Mouse (Mus musculus): ENCODE measurements around the gene Mapk1ip1. TPM values are rescaled to one million over a fixed set of nuclear protein-coding genes. Genes with fewer than 3 reads are reported as not detected.

Mapk1ip1 gene
- polyA plus RNA-seq, 1 experiment from 2014 or later, result 16.0 TPM

DNA sequence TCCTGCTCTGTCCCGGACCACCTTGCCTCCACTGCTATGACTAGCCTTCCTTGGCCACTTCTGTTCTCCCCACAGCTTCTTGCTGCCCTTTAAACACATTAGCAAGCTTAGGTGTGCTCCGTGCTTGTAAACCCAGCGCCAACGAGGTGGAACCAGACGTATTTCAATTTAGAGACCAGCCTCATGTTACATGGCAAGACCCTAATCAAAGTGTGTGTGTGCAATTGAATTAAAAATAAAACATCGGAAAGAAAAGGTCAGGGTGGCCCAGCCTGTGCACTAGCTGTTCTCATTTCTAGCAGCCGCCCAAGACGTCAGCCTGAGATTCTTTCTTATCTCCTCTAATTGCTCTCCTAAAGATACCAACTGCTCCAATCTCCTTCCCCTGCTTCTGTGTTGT is 962 bp downstream of the Mapk1ip1 start:
- no peaks in the 10 kb centered on the region for H3K9me3 ChIP-seq (ENCODE audit: control insufficient read depth, low read length)
- H3K36me3 ChIP-seq (ENCODE audit: control insufficient read depth, insufficient read depth, low read length), result no peaks in the 10 kb centered on the region
- H3K27ac ChIP-seq (ENCODE audit: low read depth, low read length), result no peak overlapping the region
- H3K27me3 ChIP-seq (ENCODE audit: control insufficient read depth, insufficient read depth, low read length), result no peaks in the 10 kb centered on the region
- peak overlapping the region; percentile 80; the same call in 1 of the 2 replicates for H3K4me3 ChIP-seq (ENCODE audit: low read depth, low read length)
- DNase-seq (ENCODE audit: low spot score) (no peak), ATAC-seq (ENCODE audit: insufficient read depth, low FRiP score, low TSS enrichment) (no peak)
- peak overlapping the region; percentile 74 for H3K4me2 ChIP-seq (ENCODE audit: low read depth)
- 52% methylated on average over 8 of the region's 8 CpGs for WGBS
- peaks cover 29% of the 10 kb centered on the region for H3K4me1 ChIP-seq (ENCODE audit: control insufficient read depth, insufficient read depth, low read length)
- 0 out of 2 replicates have a peak overlapping the region, but pooled peaks have one; percentile 23 for H3K9ac ChIP-seq (ENCODE audit: low read length)

GRCm38 (mm10) chr7:138843421-138843820 is 2.7 kb downstream of the Mapk1ip1 start:
- Histone ChIP-seq H3K9me3 (ENCODE audit: control insufficient read depth, low read length) (no peaks in the 10 kb centered on the region), H3K4me3 (ENCODE audit: low read depth, low read length) (no peak overlapping the region), H3K9ac (ENCODE audit: low read length) (no peak overlapping the region), H3K4me1 (ENCODE audit: control insufficient read depth, insufficient read depth, low read length) (peaks cover 27% of the 10 kb centered on the region), H3K4me2 (ENCODE audit: low read depth) (no peak overlapping the region), H3K36me3 (ENCODE audit: control insufficient read depth, insufficient read depth, low read length) (no peaks in the 10 kb centered on the region), H3K27ac (ENCODE audit: low read depth, low read length) (no peak overlapping the region), H3K27me3 (ENCODE audit: control insufficient read depth, insufficient read depth, low read length) (no peaks in the 10 kb centered on the region)
- ATAC-seq (ENCODE audit: insufficient read depth, low FRiP score, low TSS enrichment) (no peak), DNase-seq (ENCODE audit: low spot score) (no peak)
- WGBS, result 93% methylated on average over 4 of the region's 4 CpGs

- Histone ChIP-seq H3K27me3 (ENCODE audit: control insufficient read depth, insufficient read depth, low read length) (no peaks in the 10 kb centered on the region), H3K36me3 (ENCODE audit: control insufficient read depth, insufficient read depth, low read length) (no peaks in the 10 kb centered on the region), H3K4me2 (ENCODE audit: low read depth) (no peak overlapping the region), H3K9ac (ENCODE audit: low read length) (no peak overlapping the region), H3K9me3 (ENCODE audit: control insufficient read depth, low read length) (no peaks in the 10 kb centered on the region), H3K4me1 (ENCODE audit: control insufficient read depth, insufficient read depth, low read length) (peaks cover 16% of the 10 kb centered on the region), H3K27ac (ENCODE audit: low read depth, low read length) (no peak overlapping the region), H3K4me3 (ENCODE audit: low read depth, low read length) (no peak overlapping the region)
- WGBS, result 73% methylated on average over 3 of the region's 3 CpGs
- DNase-seq (ENCODE audit: low spot score) (peak; percentile 36), ATAC-seq (ENCODE audit: insufficient read depth, low FRiP score, low TSS enrichment) (no peak)
These were observed 4.5 kb downstream of the Mapk1ip1 start for GRCm38 (mm10) chr7:138841436-138842151.

DNA sequence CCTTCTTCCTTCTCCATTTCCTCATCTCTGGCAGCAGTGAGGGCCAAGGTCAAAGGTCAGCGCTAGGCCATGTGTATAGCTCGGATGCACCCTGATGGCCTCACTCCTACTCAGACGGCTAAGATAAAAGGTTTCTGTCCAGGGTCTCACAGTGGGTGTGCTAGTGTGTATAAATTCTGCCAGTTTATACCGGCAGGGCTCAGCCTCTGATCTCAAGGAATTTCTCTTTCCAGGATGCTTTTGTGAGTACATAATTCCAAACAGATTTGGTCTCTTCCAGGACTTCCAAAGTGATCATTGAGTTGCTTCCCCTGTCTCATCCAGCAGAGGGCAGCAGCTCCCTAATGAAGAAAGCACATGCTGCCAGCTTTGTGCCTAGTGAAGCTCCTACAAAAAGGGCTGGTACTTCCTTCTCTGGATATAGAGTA is 5.5 kb downstream of the Mapk1ip1 start:
- Histone ChIP-seq H3K27ac (ENCODE audit: low read depth, low read length) (no peak overlapping the region), H3K9me3 (ENCODE audit: control insufficient read depth, low read length) (no peaks in the 10 kb centered on the region), H3K4me2 (ENCODE audit: low read depth) (no peak overlapping the region), H3K4me1 (ENCODE audit: control insufficient read depth, insufficient read depth, low read length) (peaks cover 16% of the 10 kb centered on the region), H3K27me3 (ENCODE audit: control insufficient read depth, insufficient read depth, low read length) (no peaks in the 10 kb centered on the region), H3K36me3 (ENCODE audit: control insufficient read depth, insufficient read depth, low read length) (no peaks in the 10 kb centered on the region), H3K9ac (ENCODE audit: low read length) (no peak overlapping the region), H3K4me3 (ENCODE audit: low read depth, low read length) (no peak overlapping the region)
- ATAC-seq (ENCODE audit: insufficient read depth, low FRiP score, low TSS enrichment) (no peak), DNase-seq (ENCODE audit: low spot score) (peak; percentile 84)
- WGBS, result 16% methylated on average over 4 of the region's 4 CpGs

- H3K9me3 ChIP-seq (ENCODE audit: control insufficient read depth, low read length), result no peaks in the 10 kb centered on the region
- H3K4me1 ChIP-seq (ENCODE audit: control insufficient read depth, insufficient read depth, low read length), result no peaks in the 10 kb centered on the region
- H3K4me2 ChIP-seq (ENCODE audit: low read depth), result no peak overlapping the region
- H3K27me3 ChIP-seq (ENCODE audit: control insufficient read depth, insufficient read depth, low read length), result no peaks in the 10 kb centered on the region
- H3K27ac ChIP-seq (ENCODE audit: low read depth, low read length), result no peak overlapping the region
- H3K4me3 ChIP-seq (ENCODE audit: low read depth, low read length), result no peak overlapping the region
- 97% methylated on average over 3 of the region's 3 CpGs for WGBS
- ATAC-seq (ENCODE audit: insufficient read depth, low FRiP score, low TSS enrichment) (no peak), DNase-seq (ENCODE audit: low spot score) (no peak)
- H3K9ac ChIP-seq (ENCODE audit: low read length), result no peak overlapping the region
- no peaks in the 10 kb centered on the region; the same call in 1 of the 2 replicates for H3K36me3 ChIP-seq (ENCODE audit: control insufficient read depth, insufficient read depth, low read length)
These were observed 11.0 kb downstream of the Mapk1ip1 start for GRCm38 (mm10) chr7:138835028-138835427.

- peak; percentile 71 for DNase-seq (ENCODE audit: low spot score)
- H3K9me3 ChIP-seq (ENCODE audit: control insufficient read depth, low read length), result no peaks in the 10 kb centered on the region
- no peaks in the 10 kb centered on the region for H3K4me1 ChIP-seq (ENCODE audit: control insufficient read depth, insufficient read depth, low read length)
- no peak overlapping the region for H3K4me3 ChIP-seq (ENCODE audit: low read depth, low read length)
- no peak overlapping the region for H3K4me2 ChIP-seq (ENCODE audit: low read depth)
- H3K27me3 ChIP-seq (ENCODE audit: control insufficient read depth, insufficient read depth, low read length), result no peaks in the 10 kb centered on the region
- H3K27ac ChIP-seq (ENCODE audit: low read depth, low read length), result no peak overlapping the region
- no peak for ATAC-seq (ENCODE audit: insufficient read depth, low FRiP score, low TSS enrichment)
- WGBS, result 19% methylated on average over 11 of the region's 11 CpGs
- no peaks in the 10 kb centered on the region for H3K36me3 ChIP-seq (ENCODE audit: control insufficient read depth, insufficient read depth, low read length)
- no peak overlapping the region for H3K9ac ChIP-seq (ENCODE audit: low read length)
These were observed 18.3 kb downstream of the Mapk1ip1 start for GRCm38 (mm10) chr7:138827812-138828211.

GRCm38 (mm10) chr7:138824995-138825756 is 20.9 kb downstream of the Mapk1ip1 start:
- Histone ChIP-seq H3K27ac (ENCODE audit: low read depth, low read length) (no peak overlapping the region), H3K4me1 (ENCODE audit: control insufficient read depth, insufficient read depth, low read length) (no peaks in the 10 kb centered on the region), H3K4me3 (ENCODE audit: low read depth, low read length) (no peak overlapping the region), H3K4me2 (ENCODE audit: low read depth) (no peak overlapping the region), H3K9me3 (ENCODE audit: control insufficient read depth, low read length) (no peaks in the 10 kb centered on the region), H3K9ac (ENCODE audit: low read length) (no peak overlapping the region), H3K36me3 (ENCODE audit: control insufficient read depth, insufficient read depth, low read length) (no peaks in the 10 kb centered on the region), H3K27me3 (ENCODE audit: control insufficient read depth, insufficient read depth, low read length) (no peaks in the 10 kb centered on the region)
- ATAC-seq (ENCODE audit: insufficient read depth, low FRiP score, low TSS enrichment) (no peak), DNase-seq (ENCODE audit: low spot score) (no peak)
- 87% methylated on average over 19 of the region's 19 CpGs for WGBS

DNA sequence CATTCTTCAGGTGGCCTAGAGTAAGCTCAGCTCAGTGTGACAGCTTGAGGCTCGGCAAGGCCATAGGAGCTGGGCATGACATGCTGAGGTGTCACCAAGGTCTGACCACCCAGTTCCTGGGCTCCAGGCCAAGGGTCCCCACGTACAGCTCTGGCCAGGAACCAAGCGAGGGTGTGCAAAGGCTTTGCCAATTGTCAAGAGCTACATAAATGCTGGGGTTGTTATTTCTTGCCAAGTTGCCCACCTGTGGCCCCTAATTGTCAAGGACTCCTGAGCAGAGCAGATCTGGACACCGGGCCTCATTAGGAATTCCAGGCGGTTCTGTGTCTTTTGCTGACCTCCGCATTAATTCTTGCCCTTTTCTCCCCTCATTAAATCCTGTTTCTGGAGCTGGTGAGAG is 21.6 kb downstream of the Mapk1ip1 start:
- no peak overlapping the region for H3K4me2 ChIP-seq (ENCODE audit: low read depth)
- 88% methylated on average over 6 of the region's 6 CpGs for WGBS
- DNase-seq (ENCODE audit: low spot score) (no peak), ATAC-seq (ENCODE audit: insufficient read depth, low FRiP score, low TSS enrichment) (no peak)
- no peaks in the 10 kb centered on the region for H3K4me1 ChIP-seq (ENCODE audit: control insufficient read depth, insufficient read depth, low read length)
- H3K27ac ChIP-seq (ENCODE audit: low read depth, low read length), result no peak overlapping the region
- no peak overlapping the region for H3K4me3 ChIP-seq (ENCODE audit: low read depth, low read length)
- no peaks in the 10 kb centered on the region for H3K9me3 ChIP-seq (ENCODE audit: control insufficient read depth, low read length)
- no peaks in the 10 kb centered on the region for H3K27me3 ChIP-seq (ENCODE audit: control insufficient read depth, insufficient read depth, low read length)
- no peaks in the 10 kb centered on the region for H3K36me3 ChIP-seq (ENCODE audit: control insufficient read depth, insufficient read depth, low read length)
- no peak overlapping the region for H3K9ac ChIP-seq (ENCODE audit: low read length)

- WGBS, result 57% methylated on average over 4 of the region's 4 CpGs
- H3K9me3 ChIP-seq (ENCODE audit: control insufficient read depth, low read length), result no peaks in the 10 kb centered on the region
- no peak overlapping the region for H3K27ac ChIP-seq (ENCODE audit: low read depth, low read length)
- DNase-seq (ENCODE audit: low spot score), result no peak
- H3K27me3 ChIP-seq (ENCODE audit: control insufficient read depth, insufficient read depth, low read length), result no peaks in the 10 kb centered on the region
- no peaks in the 10 kb centered on the region for H3K36me3 ChIP-seq (ENCODE audit: control insufficient read depth, insufficient read depth, low read length)
- no peak overlapping the region for H3K4me3 ChIP-seq (ENCODE audit: low read depth, low read length)
- no peak overlapping the region for H3K9ac ChIP-seq (ENCODE audit: low read length)
- H3K4me1 ChIP-seq (ENCODE audit: control insufficient read depth, insufficient read depth, low read length), result no peaks in the 10 kb centered on the region
- H3K4me2 ChIP-seq (ENCODE audit: low read depth), result no peak overlapping the region
- ATAC-seq (ENCODE audit: insufficient read depth, low FRiP score, low TSS enrichment), result no peak
These were observed 27.8 kb downstream of the Mapk1ip1 start for GRCm38 (mm10) chr7:138818314-138818713.
